Mouse (Mus musculus): Measurements from ENCODE around the gene Siva1. TPM values are rescaled to one million over a fixed set of nuclear protein-coding genes. Genes with fewer than 3 reads are reported as not detected.

The Siva1 gene
- total and polyA plus RNA-seq, 3 experiments = 78.1 to 137 (median 135) TPM

DNA sequence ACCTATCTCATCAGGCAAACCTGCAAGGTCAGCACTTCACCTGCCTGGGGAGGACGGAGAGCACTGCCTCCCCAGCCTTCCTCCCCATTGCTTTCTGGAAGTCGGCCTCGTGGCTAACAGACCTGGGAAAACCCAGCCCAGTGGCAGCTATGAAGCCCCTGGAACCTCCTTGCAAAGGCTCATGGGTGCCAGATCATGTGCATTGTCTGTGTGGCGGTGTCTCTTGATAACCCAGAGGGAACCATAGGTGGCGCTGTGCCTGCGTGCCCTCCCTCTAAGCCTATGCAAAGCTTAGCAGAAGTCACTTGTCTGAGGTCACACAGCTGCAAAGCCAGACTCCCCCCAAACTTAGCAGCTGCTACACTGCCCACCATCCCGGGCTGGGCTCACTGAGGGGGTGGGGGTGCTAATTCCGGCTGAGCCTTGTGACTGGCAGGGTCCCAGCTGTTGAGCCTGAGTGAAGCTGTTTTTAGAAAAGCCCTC lies 26.5 kb upstream of the Siva1 start (continued):
- TF ChIP-seq ZNF384 (IDR thresholded peaks at IDR 0.05; ENCODE audit: low read depth, low read length) (no peak), CHD1 (IDR thresholded peaks at IDR 0.05; ENCODE audit: low read depth, low read length) (no peak), USF1 (IDR thresholded peaks at IDR 0.05; ENCODE audit: low read depth, low read length) (peak; percentile 8; the same call in 1 of the 2 replicates), NRF1 (IDR thresholded peaks at IDR 0.05; ENCODE audit: low read depth, low read length) (peak; percentile 44; the same call in 1 of the 2 replicates), USF2 (conservative IDR thresholded peaks at IDR 0.05; ENCODE audit: low read depth, low read length) (no peak), JUN (IDR thresholded peaks at IDR 0.05; ENCODE audit: insufficient read depth, low read depth, low read length) (no peak), TBP (conservative IDR thresholded peaks at IDR 0.05; ENCODE audit: low read depth, low read length) (no peak)

- H3K36me3 ChIP-seq (replicated peaks in 1 of 2; ENCODE audit: control insufficient read depth in 1 of 2, insufficient read depth in 1 of 2, low read length in 1 of 2) = peaks cover 10 to 22% of the 10 kb centered on the region in 2 experiments
- no peak for DNase-seq (ENCODE audit: extremely low read depth)
- H3K4me2 ChIP-seq (ENCODE audit: insufficient read depth, low read depth, poor library complexity, severe bottlenecking) = peak overlapping the region; percentile 64
- peak overlapping the region; percentile 39 to 64 (median 61) for H3K4me3 ChIP-seq (replicated peaks in 1 of 3; ENCODE audit: low read depth in 2 of 3, low read length in 2 of 3, poor library complexity in 1 of 3)
- peak overlapping the region; percentile 50 for H3K9ac ChIP-seq (ENCODE audit: insufficient read depth, low read depth)
- no peaks in the 10 kb centered on the region for H3K9me3 ChIP-seq (replicated peaks; ENCODE audit: low read length)
- dilution Hi-C loops (cut with MboI; ENCODE audit: extremely low pct_ligation_motif_present, extremely low pct_unique_long_range_greater_than_20kb, low sequenced_read_pairs) (no loop called here), in situ Hi-C loops (cut with MboI; ENCODE audit: low pct_ligation_motif_present, low pct_unique_long_range_greater_than_20kb, low sequenced_read_pairs) (no loop called here)
- peaks cover 40 to 94% of the 10 kb centered on the region in 2 experiments for H3K4me1 ChIP-seq (ENCODE audit: control insufficient read depth in 1 of 2, insufficient read depth in 2 of 2)
- no peaks in the 10 kb centered on the region for H3K27me3 ChIP-seq (replicated peaks)
- peak overlapping the region; percentile 48 for H3K27ac ChIP-seq (ENCODE audit: insufficient read depth, low read depth)
- no peak for TF ChIP-seq RCOR1 (conservative IDR thresholded peaks at IDR 0.05; ENCODE audit: low read depth, low read length)
- TF ChIP-seq ZKSCAN1 (IDR thresholded peaks at IDR 0.05; ENCODE audit: borderline replicate concordance, low read depth, low read length) = no peak
- 0 out of 2 replicates have a peak, but pooled peaks have one; percentile 17 for TF ChIP-seq ELF1 (IDR thresholded peaks at IDR 0.05; ENCODE audit: low read depth, low read length)
- no peak for TF ChIP-seq MAZ (IDR thresholded peaks at IDR 0.05; ENCODE audit: low read depth, low read length)
- peak; percentile 17; the same call in 1 of the 2 replicates for TF ChIP-seq EP300 (IDR thresholded peaks at IDR 0.05; ENCODE audit: low read length)
- TF ChIP-seq POLR2A (IDR thresholded peaks at IDR 0.05; ENCODE audit: low read depth, low read length) = 0 out of 2 replicates have a peak, but pooled peaks have one; percentile 18
- no peak for TF ChIP-seq MEF2A (IDR thresholded peaks at IDR 0.05; ENCODE audit: borderline replicate concordance, low read depth, low read length)
- no peak for TF ChIP-seq MXI1 (IDR thresholded peaks at IDR 0.05; ENCODE audit: low read depth, low read length)
- no peak for TF ChIP-seq POLR2AphosphoS2 (IDR thresholded peaks at IDR 0.05; ENCODE audit: low read depth, low read length)
- no peaks in the 10 kb centered on the region for H3K79me2 ChIP-seq (replicated peaks; ENCODE audit: control insufficient read depth, extremely low read depth, insufficient read depth, poor library complexity, severe bottlenecking)
Measured at GRCm38 (mm10) chr12:112618981-112619685, 25.3 kb upstream of the Siva1 start.
